Mouse (Mus musculus): ENCODE measurements at regions not wholly inside any gene's neighbourhood (a gene's known extent, or its start where the extent isn't known, plus 50 kb on each side); places are given as distances from the start of the nearest gene placed in this dataset.

- Histone ChIP-seq H3K4me3 (ENCODE audit: low read length) (no peak overlapping the region), H3K9me3 (ENCODE audit: control insufficient read depth, low read length) (no peaks in the 10 kb centered on the region), H3K27ac (ENCODE audit: low read depth, low read length) (no peak overlapping the region), H3K4me2 (ENCODE audit: low read length) (no peak overlapping the region), H3K4me1 (ENCODE audit: control insufficient read depth, insufficient read depth, low read depth, low read length) (peaks cover 6% of the 10 kb centered on the region), H3K27me3 (replicated peaks; ENCODE audit: control insufficient read depth, insufficient read depth, low read length) (no peaks in the 10 kb centered on the region), H3K9ac (ENCODE audit: low read depth, low read length) (no peak overlapping the region), H3K36me3 (ENCODE audit: control insufficient read depth, insufficient read depth, low read length) (no peaks in the 10 kb centered on the region)
- 44% methylated on average over 4 of the region's 4 CpGs for WGBS
- no peak for ATAC-seq
Measured at GRCm38 (mm10) chr8:126713181-126713580, 119.4 kb upstream of the Irf2bp2 start.

- ATAC-seq, result no peak
- H3K4me3 ChIP-seq (ENCODE audit: low read length), result no peak overlapping the region
- no peaks in the 10 kb centered on the region for H3K27me3 ChIP-seq (replicated peaks; ENCODE audit: control insufficient read depth, insufficient read depth, low read length)
- no peaks in the 10 kb centered on the region for H3K36me3 ChIP-seq (ENCODE audit: control insufficient read depth, insufficient read depth, low read length)
- WGBS, result 58% methylated on average over 6 of the region's 6 CpGs
- H3K9me3 ChIP-seq (ENCODE audit: control insufficient read depth, low read length), result no peaks in the 10 kb centered on the region
- no peak overlapping the region for H3K27ac ChIP-seq (ENCODE audit: low read depth, low read length)
- H3K9ac ChIP-seq (ENCODE audit: low read depth, low read length), result peak overlapping the region; percentile 31
- peaks cover 6% of the 10 kb centered on the region for H3K4me1 ChIP-seq (ENCODE audit: control insufficient read depth, insufficient read depth, low read depth, low read length)
- H3K4me2 ChIP-seq (ENCODE audit: low read length), result no peak overlapping the region
Measured at GRCm38 (mm10) chr8:126712749-126713148, 119.0 kb upstream of the Irf2bp2 start.

GRCm38 (mm10) chr8:126708956-126709355 lies 115.2 kb upstream of the Irf2bp2 start:
- Histone ChIP-seq H3K4me2 (ENCODE audit: low read length) (no peak overlapping the region), H3K36me3 (ENCODE audit: control insufficient read depth, insufficient read depth, low read length) (no peaks in the 10 kb centered on the region), H3K4me1 (ENCODE audit: control insufficient read depth, insufficient read depth, low read depth, low read length) (peaks cover 6% of the 10 kb centered on the region), H3K27me3 (replicated peaks; ENCODE audit: control insufficient read depth, insufficient read depth, low read length) (no peaks in the 10 kb centered on the region), H3K9ac (ENCODE audit: low read depth, low read length) (no peak overlapping the region; the same call in 1 of the 2 replicates), H3K27ac (ENCODE audit: low read depth, low read length) (no peak overlapping the region), H3K4me3 (ENCODE audit: low read length) (no peak overlapping the region), H3K9me3 (ENCODE audit: control insufficient read depth, low read length) (no peaks in the 10 kb centered on the region)
- ATAC-seq, result peak; percentile 22; the same call in 1 of the 2 replicates
- WGBS, result 72% methylated on average over 2 of the region's 2 CpGs

- no peak overlapping the region for H3K27ac ChIP-seq (ENCODE audit: low read depth, low read length)
- no peak overlapping the region for H3K4me3 ChIP-seq (ENCODE audit: low read length)
- WGBS, result 57% methylated on average over 6 of the region's 6 CpGs
- no peaks in the 10 kb centered on the region for H3K27me3 ChIP-seq (replicated peaks; ENCODE audit: control insufficient read depth, insufficient read depth, low read length)
- no peak overlapping the region for H3K4me2 ChIP-seq (ENCODE audit: low read length)
- no peak overlapping the region for H3K9ac ChIP-seq (ENCODE audit: low read depth, low read length)
- no peaks in the 10 kb centered on the region for H3K9me3 ChIP-seq (ENCODE audit: control insufficient read depth, low read length)
- H3K36me3 ChIP-seq (ENCODE audit: control insufficient read depth, insufficient read depth, low read length), result no peaks in the 10 kb centered on the region
- ATAC-seq, result no peak
- H3K4me1 ChIP-seq (ENCODE audit: control insufficient read depth, insufficient read depth, low read depth, low read length), result peaks cover under 1% of the 10 kb centered on the region
Measured at GRCm38 (mm10) chr8:126707300-126707902, 113.6 kb upstream of the Irf2bp2 start.

GRCm38 (mm10) chr8:126706247-126706646 lies 112.5 kb upstream of the Irf2bp2 start:
- 88% methylated on average over 8 of the region's 8 CpGs for WGBS

GRCm38 (mm10) chr8:126705391-126705790 lies 111.6 kb upstream of the Irf2bp2 start:
- Histone ChIP-seq H3K9ac (ENCODE audit: low read depth, low read length) (no peak overlapping the region), H3K4me2 (ENCODE audit: low read length) (no peak overlapping the region), H3K36me3 (ENCODE audit: control insufficient read depth, insufficient read depth, low read length) (no peaks in the 10 kb centered on the region), H3K4me3 (ENCODE audit: low read length) (no peak overlapping the region), H3K27me3 (replicated peaks; ENCODE audit: control insufficient read depth, insufficient read depth, low read length) (no peaks in the 10 kb centered on the region), H3K27ac (ENCODE audit: low read depth, low read length) (no peak overlapping the region), H3K4me1 (ENCODE audit: control insufficient read depth, insufficient read depth, low read depth, low read length) (no peaks in the 10 kb centered on the region; the same call in 1 of the 2 replicates), H3K9me3 (ENCODE audit: control insufficient read depth, low read length) (no peaks in the 10 kb centered on the region)
- ATAC-seq, result no peak
- 79% methylated on average over 2 of the region's 2 CpGs for WGBS

More at GRCm38 (mm10) chr8:126706247-126706646, 112.5 kb upstream of the Irf2bp2 start:
- ATAC-seq, result no peak
- Histone ChIP-seq H3K27ac (ENCODE audit: low read depth, low read length) (no peak overlapping the region), H3K9ac (ENCODE audit: low read depth, low read length) (no peak overlapping the region), H3K4me2 (ENCODE audit: low read length) (no peak overlapping the region), H3K36me3 (ENCODE audit: control insufficient read depth, insufficient read depth, low read length) (no peaks in the 10 kb centered on the region), H3K4me1 (ENCODE audit: control insufficient read depth, insufficient read depth, low read depth, low read length) (no peaks in the 10 kb centered on the region; the same call in 1 of the 2 replicates), H3K27me3 (replicated peaks; ENCODE audit: control insufficient read depth, insufficient read depth, low read length) (no peaks in the 10 kb centered on the region), H3K4me3 (ENCODE audit: low read length) (no peak overlapping the region), H3K9me3 (ENCODE audit: control insufficient read depth, low read length) (no peaks in the 10 kb centered on the region)

- no peak overlapping the region for H3K27ac ChIP-seq (ENCODE audit: low read depth, low read length)
- WGBS, result 89% methylated on average over 8 of the region's 8 CpGs
- no peak overlapping the region for H3K4me2 ChIP-seq (ENCODE audit: low read length)
- H3K27me3 ChIP-seq (replicated peaks; ENCODE audit: control insufficient read depth, insufficient read depth, low read length), result no peaks in the 10 kb centered on the region
- H3K4me3 ChIP-seq (ENCODE audit: low read length), result no peak overlapping the region
- no peak overlapping the region for H3K9ac ChIP-seq (ENCODE audit: low read depth, low read length)
- H3K9me3 ChIP-seq (ENCODE audit: control insufficient read depth, low read length), result no peaks in the 10 kb centered on the region
- H3K36me3 ChIP-seq (ENCODE audit: control insufficient read depth, insufficient read depth, low read length), result no peaks in the 10 kb centered on the region
- H3K4me1 ChIP-seq (ENCODE audit: control insufficient read depth, insufficient read depth, low read depth, low read length), result no peaks in the 10 kb centered on the region; the same call in 1 of the 2 replicates
- ATAC-seq, result no peak
Measured at GRCm38 (mm10) chr8:126704706-126705105, 110.9 kb upstream of the Irf2bp2 start.

- Histone ChIP-seq H3K4me1 (ENCODE audit: control insufficient read depth, insufficient read depth, low read depth, low read length) (no peaks in the 10 kb centered on the region; the same call in none of the 2 replicates), H3K4me3 (ENCODE audit: low read length) (no peak overlapping the region), H3K27ac (ENCODE audit: low read depth, low read length) (no peak overlapping the region), H3K9ac (ENCODE audit: low read depth, low read length) (no peak overlapping the region), H3K27me3 (replicated peaks; ENCODE audit: control insufficient read depth, insufficient read depth, low read length) (no peaks in the 10 kb centered on the region), H3K4me2 (ENCODE audit: low read length) (no peak overlapping the region), H3K36me3 (ENCODE audit: control insufficient read depth, insufficient read depth, low read length) (no peaks in the 10 kb centered on the region), H3K9me3 (ENCODE audit: control insufficient read depth, low read length) (no peaks in the 10 kb centered on the region)
- ATAC-seq, result no peak
- WGBS, result 92% methylated on average over 5 of the region's 5 CpGs
Measured at GRCm38 (mm10) chr8:126703546-126703945, 109.8 kb upstream of the Irf2bp2 start.

- Histone ChIP-seq H3K27me3 (replicated peaks; ENCODE audit: control insufficient read depth, insufficient read depth, low read length) (no peaks in the 10 kb centered on the region), H3K27ac (ENCODE audit: low read depth, low read length) (no peak overlapping the region), H3K9me3 (ENCODE audit: control insufficient read depth, low read length) (no peaks in the 10 kb centered on the region), H3K4me3 (ENCODE audit: low read length) (no peak overlapping the region), H3K4me1 (ENCODE audit: control insufficient read depth, insufficient read depth, low read depth, low read length) (no peaks in the 10 kb centered on the region; the same call in 1 of the 2 replicates), H3K36me3 (ENCODE audit: control insufficient read depth, insufficient read depth, low read length) (no peaks in the 10 kb centered on the region), H3K4me2 (ENCODE audit: low read length) (no peak overlapping the region), H3K9ac (ENCODE audit: low read depth, low read length) (no peak overlapping the region)
- ATAC-seq, result no peak
- 84% methylated on average over 6 of the region's 6 CpGs for WGBS
Measured at GRCm38 (mm10) chr8:126702294-126702693, 108.5 kb upstream of the Irf2bp2 start.

All from hindbrain, embryonic 16.5 days (tissue).